Mouse (Mus musculus) forebrain, postnatal 0 days (tissue): ENCODE results near the gene Actl6b. TPM values are rescaled to one million over a fixed set of nuclear protein-coding genes. Genes with fewer than 3 reads are reported as not detected.

Experiments
- ATAC-seq: fragments of 200-750 bp; cut with Nextera tagmentation; 2 replicates; pipeline ENCODE4 v1.8.0; 2017; ENCODE audit warnings: mild to moderate bottlenecking, moderate library complexity
- DNase-seq: peaks from one replicate; pipeline ENCODE4 v3.0.0-alpha.2; 2015
- H3K27ac ChIP-seq: fragments of 300-500 bp; sonication (generic); 2 replicates; pipeline ENCODE4 v1.5.1; 2014; ENCODE audit warnings: low read depth, mild to moderate bottlenecking, antibody characterized with exemption, low read length, moderate library complexity, mixed read lengths
- H3K27me3 ChIP-seq: fragments of 300-500 bp; sonication (generic); 2 replicates; pipeline ENCODE4 v1.6.1; 2014; ENCODE audit warnings: mild to moderate bottlenecking, low read length, mixed read lengths; ENCODE audit not compliant: insufficient read depth
- H3K36me3 ChIP-seq: fragments of 300-500 bp; sonication (generic); 2 replicates; pipeline ENCODE4 v1.6.1; 2014; ENCODE audit warnings: mild to moderate bottlenecking, moderate library complexity; ENCODE audit not compliant: insufficient read depth
- H3K4me1 ChIP-seq: fragments of 300-500 bp; sonication (generic); 2 replicates; pipeline ENCODE4 v1.6.1; 2014; ENCODE audit warnings: antibody characterized with exemption; ENCODE audit not compliant: insufficient read depth
- H3K4me2 ChIP-seq: fragments of 300-500 bp; sonication (generic); 2 replicates; pipeline ENCODE4 v1.6.1; 2014; ENCODE audit warnings: low read depth, mild to moderate bottlenecking, moderate library complexity
- H3K4me3 ChIP-seq: fragments of 300-500 bp; sonication (generic); 2 replicates; pipeline ENCODE4 v1.5.1; 2014; ENCODE audit warnings: low read depth, low read length, mixed read lengths
- H3K9ac ChIP-seq: fragments of 300-500 bp; sonication (generic); 2 replicates; pipeline ENCODE4 v1.6.1; 2014; ENCODE audit warnings: mild to moderate bottlenecking
- H3K9me3 ChIP-seq: fragments of 300-500 bp; sonication (generic); 2 replicates; pipeline ENCODE4 v1.6.1; 2016; ENCODE audit warnings: low read length
- CTCF ChIP-seq: sonication (generic); IDR thresholded peaks from 2 replicates; pipeline ENCODE4 v1.5.1; 2016; ENCODE audit warnings: antibody characterized with exemption, control low read depth, low read depth
- WGBS: fragments of 180-500 bp; shearing (Covaris S2); extraction: QIAGEN DNeasy Blood & Tissue Kit; methylation state at CpG from one replicate; pipeline ENCODE4 v1.1.7; 2014; 5-methylcytosine and 5-hydroxymethylcytosine counted together
- polyA plus RNA-seq: library from polyadenylated mRNA; unstranded; fragments of >200 nt; fragmentation: Nextera tagmentation; extraction: Ambion mirVana; gene quantifications from 2 replicates; pipeline ENCODE4 v1.2.1, GENCODE M21; 2015
- total RNA-seq: library from RNA; depleted of rRNA; stranded (reverse); fragments of >200 nt; gene quantifications from 2 replicates; pipeline ENCODE4 v1.2.3, GENCODE M21; 2014

Actl6b gene
- total and polyA plus RNA-seq, 2 experiments from 2014 or later: 254 to 281 TPM

DNA sequence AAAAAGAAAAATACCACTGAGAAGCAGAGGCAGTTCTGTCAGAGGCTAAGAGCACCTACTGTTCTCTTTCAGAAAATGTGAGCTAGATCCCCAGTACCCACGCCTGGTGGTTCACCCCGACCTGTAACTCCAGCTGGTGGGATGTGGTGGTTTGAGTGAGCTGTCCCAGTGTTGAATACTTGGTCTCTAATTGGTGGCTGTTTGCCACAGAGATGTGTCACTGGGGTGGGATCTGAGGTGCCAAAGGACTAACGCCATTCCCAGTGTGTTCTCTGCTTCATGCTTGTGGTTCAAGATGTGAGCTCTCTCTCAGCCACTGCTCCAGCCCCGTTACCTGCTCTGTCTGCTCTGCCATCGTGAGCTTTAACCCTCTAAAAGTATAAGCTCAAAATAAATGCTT is 37.2 kb downstream of the Actl6b start:
- no peak for DNase-seq

DNA sequence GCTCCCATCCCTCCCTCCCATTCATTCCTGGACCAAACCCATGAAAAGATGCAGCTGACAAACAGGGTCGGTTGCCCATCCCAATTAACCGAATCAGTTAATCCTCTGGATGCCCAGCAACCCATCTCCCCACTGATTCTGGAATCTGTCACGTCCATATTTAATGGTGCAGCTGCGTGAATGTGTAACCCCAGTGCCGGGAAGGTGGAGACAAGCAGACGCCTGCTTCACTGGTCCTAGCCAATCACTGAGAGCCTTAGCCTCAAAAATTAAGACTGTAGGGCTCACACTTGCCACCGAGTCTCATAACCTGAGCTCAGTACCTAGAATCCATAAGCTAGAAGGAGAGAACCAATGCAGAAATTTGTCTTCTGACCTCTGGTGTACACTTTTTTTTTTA is 42.6 kb downstream of the Actl6b start:
- Histone ChIP-seq H3K27me3 (no peaks in the 10 kb centered on the region), H3K4me1 (peaks cover 12% of the 10 kb centered on the region), H3K27ac (no peak overlapping the region), H3K9ac (no peak overlapping the region), H3K9me3 (no peaks in the 10 kb centered on the region), H3K4me3 (no peak overlapping the region), H3K36me3 (no peaks in the 10 kb centered on the region), H3K4me2 (no peak overlapping the region)
- TF ChIP-seq CTCF: no peak
- WGBS: 65% methylated on average over 7 of the region's 7 CpGs
- no peak for ATAC-seq
- DNase-seq: no peak

More for the DNA sequence above, 37.2 kb downstream of the Actl6b start:
- H3K27ac ChIP-seq: no peak overlapping the region
- no peak for ATAC-seq
- no peaks in the 10 kb centered on the region for H3K9me3 ChIP-seq
- no peaks in the 10 kb centered on the region for H3K4me1 ChIP-seq
- no peak overlapping the region for H3K4me2 ChIP-seq
- H3K27me3 ChIP-seq: no peaks in the 10 kb centered on the region
- no peak overlapping the region for H3K4me3 ChIP-seq
- WGBS: 82% methylated on average over 5 of the region's 5 CpGs
- no peak for TF ChIP-seq CTCF
- no peaks in the 10 kb centered on the region for H3K36me3 ChIP-seq
- no peak overlapping the region for H3K9ac ChIP-seq

DNA sequence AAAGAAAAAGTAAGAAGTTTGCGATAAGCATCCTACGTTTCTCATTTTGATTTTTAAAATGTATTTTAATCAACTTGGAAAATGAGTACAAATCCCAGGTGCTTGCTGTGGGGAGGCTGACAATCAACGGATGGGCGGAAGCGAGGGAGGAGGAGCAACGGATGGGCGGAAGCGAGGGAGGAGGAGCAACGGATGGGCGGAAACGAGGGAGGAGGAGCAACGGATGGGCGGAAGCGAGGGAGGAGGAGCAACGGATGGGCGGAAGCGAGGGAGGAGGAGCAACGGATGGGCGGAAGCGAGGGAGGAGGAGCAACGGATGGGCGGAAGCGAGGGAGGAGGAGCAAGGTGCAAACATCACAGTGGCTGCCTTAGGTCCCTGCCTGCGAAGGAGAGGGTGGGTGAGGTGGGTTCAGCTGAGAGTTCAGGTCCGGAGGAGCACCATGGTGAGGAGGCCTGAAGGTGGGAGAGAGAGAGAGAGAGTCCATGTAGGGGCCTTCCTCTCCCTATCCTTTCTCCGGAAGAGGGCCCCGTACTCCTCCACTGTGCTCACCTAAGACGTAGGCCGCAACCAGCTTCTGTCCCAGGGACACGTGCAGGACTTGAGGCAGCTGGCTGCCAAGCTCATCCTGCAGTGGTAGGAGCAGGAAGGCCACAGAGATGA is 43.4 kb downstream of the Actl6b start:
- H3K9me3 ChIP-seq: no peaks in the 10 kb centered on the region
- 36% methylated on average over 28 of the region's 30 CpGs for WGBS
- no peak overlapping the region for H3K4me2 ChIP-seq
- no peak overlapping the region for H3K9ac ChIP-seq
- H3K27ac ChIP-seq: no peak overlapping the region
- no peak for DNase-seq
- no peak overlapping the region for H3K4me3 ChIP-seq
- no peaks in the 10 kb centered on the region for H3K27me3 ChIP-seq
- H3K4me1 ChIP-seq: peaks cover 15% of the 10 kb centered on the region
- TF ChIP-seq CTCF: no peak
- H3K36me3 ChIP-seq: no peaks in the 10 kb centered on the region
- ATAC-seq: no peak

DNA sequence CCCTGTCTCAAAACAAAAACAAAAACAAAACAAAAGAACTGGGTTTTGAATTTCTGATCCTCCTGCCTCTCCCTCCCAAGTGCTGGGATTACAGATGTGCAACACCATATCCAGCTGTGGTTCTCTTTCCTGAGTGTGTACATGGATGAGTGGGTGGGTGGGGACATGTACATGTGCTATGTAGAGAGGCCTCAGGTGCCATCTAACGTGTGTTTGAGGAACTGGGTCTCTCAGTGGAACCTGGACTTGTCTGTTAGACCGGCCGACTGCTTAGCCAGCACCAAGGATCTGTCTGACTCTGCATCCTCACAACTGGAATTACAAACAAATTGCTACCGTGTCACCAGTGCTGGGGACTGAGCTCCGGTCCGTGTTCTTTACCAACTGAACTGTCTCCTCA is 44.3 kb downstream of the Actl6b start:
- Histone ChIP-seq H3K27me3 (no peaks in the 10 kb centered on the region), H3K4me3 (no peak overlapping the region), H3K9me3 (no peaks in the 10 kb centered on the region), H3K36me3 (no peaks in the 10 kb centered on the region), H3K4me2 (no peak overlapping the region), H3K4me1 (peaks cover 16% of the 10 kb centered on the region), H3K27ac (no peak overlapping the region), H3K9ac (no peak overlapping the region)
- TF ChIP-seq CTCF: no peak
- DNase-seq: no peak
- WGBS: 90% methylated on average over 6 of the region's 6 CpGs
- no peak for ATAC-seq

DNA sequence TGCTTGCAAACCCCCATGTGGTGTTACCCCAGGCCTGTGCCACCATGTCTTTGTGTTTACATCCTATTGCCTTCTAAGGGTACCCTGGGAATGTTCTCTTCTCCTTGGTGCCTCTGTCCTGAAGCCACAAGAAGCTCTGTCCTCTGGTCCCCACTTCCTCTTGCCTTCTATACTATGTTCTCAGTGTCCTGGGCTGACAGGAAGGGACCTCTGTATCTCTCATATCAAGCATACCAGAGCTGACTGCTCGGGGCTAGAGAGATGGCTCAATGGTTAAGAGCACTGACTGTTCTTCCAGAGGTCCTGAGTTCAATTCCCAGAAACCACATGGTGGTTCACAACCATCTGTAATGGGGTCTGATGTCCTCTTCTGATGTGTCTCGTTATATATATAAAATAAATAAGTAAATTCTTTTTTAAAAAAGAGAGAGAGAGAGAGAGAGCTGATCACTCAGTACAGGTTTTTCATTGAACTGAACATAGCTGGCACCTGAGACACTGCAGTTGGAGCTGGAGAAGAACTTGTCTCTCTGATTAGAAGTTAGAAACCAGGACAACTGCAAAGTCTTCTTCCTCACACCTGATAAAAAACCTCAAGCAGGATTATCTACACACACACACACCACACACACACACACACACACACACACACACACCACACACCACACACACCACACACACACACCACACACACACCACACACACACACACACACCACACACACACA is 44.9 kb downstream of the Actl6b start:
- 87% methylated on average over 2 of the region's 2 CpGs for WGBS
- H3K4me3 ChIP-seq: no peak overlapping the region
- DNase-seq (no peak), ATAC-seq (no peak)
- no peaks in the 10 kb centered on the region for H3K27me3 ChIP-seq
- no peak overlapping the region for H3K4me2 ChIP-seq
- H3K9me3 ChIP-seq: no peaks in the 10 kb centered on the region
- no peak for TF ChIP-seq CTCF
- H3K27ac ChIP-seq: no peak overlapping the region
- H3K9ac ChIP-seq: no peak overlapping the region
- no peaks in the 10 kb centered on the region for H3K36me3 ChIP-seq
- peaks cover 16% of the 10 kb centered on the region for H3K4me1 ChIP-seq

DNA sequence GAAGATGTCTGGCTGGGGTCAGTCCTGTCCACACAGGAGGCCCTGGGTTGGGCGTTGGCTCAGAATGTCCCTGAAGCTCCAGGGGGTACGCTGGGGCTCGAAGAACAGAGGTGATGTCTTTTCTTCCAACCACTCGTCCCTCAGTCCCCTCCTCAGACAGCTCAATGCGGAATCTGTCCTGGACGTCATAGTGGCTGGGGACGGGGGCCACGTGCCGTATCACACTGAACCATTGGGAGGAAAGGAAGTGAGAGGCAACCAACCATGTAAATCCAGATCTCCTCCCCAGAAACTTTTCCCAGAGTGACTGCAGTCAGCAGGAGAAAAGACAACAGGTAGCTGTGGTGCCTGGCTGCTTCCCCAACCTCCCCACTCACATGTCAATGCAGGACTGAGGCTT is 46.3 kb downstream of the Actl6b start:
- TF ChIP-seq CTCF: no peak
- H3K9ac ChIP-seq: peak overlapping the region; percentile 87
- no peaks in the 10 kb centered on the region for H3K9me3 ChIP-seq
- peak overlapping the region; percentile 98 for H3K4me2 ChIP-seq
- no peaks in the 10 kb centered on the region for H3K27me3 ChIP-seq
- no peak for DNase-seq
- H3K4me1 ChIP-seq: peaks cover 16% of the 10 kb centered on the region
- ATAC-seq: no peak
- H3K36me3 ChIP-seq: no peaks in the 10 kb centered on the region
- no peak overlapping the region for H3K27ac ChIP-seq
- peak overlapping the region; percentile 74 for H3K4me3 ChIP-seq
- whole genome bisulfite sequencing: 63% methylated on average over 9 of the region's 9 CpGs

DNA sequence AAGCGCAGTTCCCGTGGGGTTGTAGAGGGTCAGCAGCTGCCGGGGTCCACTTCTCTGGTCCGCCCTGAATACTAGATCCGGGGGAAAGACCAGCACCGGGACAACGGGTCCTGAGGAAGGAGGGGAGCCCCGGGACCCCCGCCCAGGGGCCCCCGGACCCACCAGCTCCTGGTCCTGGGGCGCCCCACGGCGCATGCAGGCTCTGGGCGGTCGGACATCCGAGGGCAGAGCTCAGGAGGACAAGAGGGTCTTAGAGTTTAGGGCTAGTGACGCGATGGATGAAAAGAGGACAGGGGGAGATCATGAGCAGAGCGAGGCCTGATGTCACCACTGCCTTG is 46.9 kb downstream of the Actl6b start:
- no peak for DNase-seq
- peak overlapping the region; percentile 98 for H3K4me2 ChIP-seq
- 0 out of 2 replicates have a peak, but pooled peaks have one; percentile 1 for ATAC-seq
- H3K36me3 ChIP-seq: no peaks in the 10 kb centered on the region
- 1% methylated on average over 19 of the region's 19 CpGs for WGBS
- H3K9me3 ChIP-seq: no peaks in the 10 kb centered on the region
- H3K4me3 ChIP-seq: peak overlapping the region; percentile 74
- H3K4me1 ChIP-seq: peaks cover 16% of the 10 kb centered on the region
- peak overlapping the region; percentile 87 for H3K9ac ChIP-seq
- no peaks in the 10 kb centered on the region for H3K27me3 ChIP-seq
- TF ChIP-seq CTCF: no peak; the same call in none of the 2 replicates
- peak overlapping the region; percentile 75; the same call in 1 of the 2 replicates for H3K27ac ChIP-seq
